Mouse (Mus musculus): ENCODE data around the gene Hic2. TPM values are rescaled to one million over a fixed set of nuclear protein-coding genes. Genes with fewer than 3 reads are reported as not detected.

The Hic2 gene
- polyA plus RNA-seq, 1 experiment from 2014 or later: 2.1 TPM

DNA sequence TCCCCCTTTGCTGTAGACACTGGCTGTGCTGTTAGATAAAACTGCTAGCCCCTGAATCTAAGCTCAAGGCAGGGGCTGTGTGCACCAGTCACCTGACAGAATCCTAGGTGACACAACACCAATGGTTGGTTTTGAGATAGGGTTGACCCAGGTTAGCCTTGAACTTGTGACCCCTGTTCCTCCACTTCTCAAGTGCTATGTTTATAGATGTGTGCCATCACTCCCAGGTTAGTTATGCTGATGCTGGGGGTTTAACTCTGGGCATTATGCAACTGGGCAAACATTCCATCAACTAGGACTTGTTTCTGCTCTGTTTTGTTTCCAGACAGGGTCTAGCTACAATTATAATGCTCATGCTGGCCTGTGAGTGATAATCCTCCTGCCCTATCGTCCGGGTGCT, 53.7 kb downstream of the Hic2 start:
- H3K9me3 ChIP-seq (ENCODE audit: control insufficient read depth, low read length): no peaks in the 10 kb centered on the region
- ATAC-seq (ENCODE audit: low FRiP score, low TSS enrichment) (no peak), DNase-seq (ENCODE audit: low spot score) (no peak)
- no peaks in the 10 kb centered on the region for H3K4me1 ChIP-seq (replicated peaks; ENCODE audit: control insufficient read depth, insufficient read depth)
- H3K9ac ChIP-seq (ENCODE audit: low read length): no peak overlapping the region
- no peak overlapping the region for H3K27ac ChIP-seq (replicated peaks)
- no peaks in the 10 kb centered on the region for H3K27me3 ChIP-seq (ENCODE audit: control insufficient read depth, insufficient read depth, low read length)
- H3K4me3 ChIP-seq (ENCODE audit: low read depth, low read length): no peak overlapping the region
- 85% methylated on average over 2 of the region's 2 CpGs for WGBS
- no peak overlapping the region for H3K4me2 ChIP-seq (replicated peaks; ENCODE audit: low read depth)
- TF ChIP-seq CTCF (IDR thresholded peaks at IDR 0.05; ENCODE audit: low read depth): no peak
- TF ChIP-seq EP300 (optimal IDR thresholded peaks at IDR 0.05): no peak
- peaks cover 18% of the 10 kb centered on the region for H3K36me3 ChIP-seq (ENCODE audit: control insufficient read depth, insufficient read depth, low read length)

DNA sequence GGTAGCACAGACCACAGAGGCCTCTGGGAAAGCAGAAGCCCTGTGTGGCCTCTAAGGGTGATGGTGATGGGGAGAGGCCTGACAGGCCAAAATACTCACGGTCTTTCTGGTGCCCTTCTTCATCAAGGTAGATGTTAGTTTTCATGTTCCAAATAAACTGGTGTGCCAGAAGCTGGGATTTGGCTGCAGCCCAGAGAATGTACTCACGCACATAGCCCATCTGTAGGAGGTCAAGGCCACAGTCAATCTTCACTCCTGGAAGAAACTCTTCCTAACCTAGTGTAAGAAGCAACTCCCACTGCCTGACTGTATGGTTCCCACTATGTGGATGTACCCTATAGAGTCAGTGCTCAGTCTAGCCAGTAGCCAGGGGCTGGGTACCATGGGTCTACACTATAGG, 57.6 kb downstream of the Hic2 start:
- ATAC-seq (ENCODE audit: low FRiP score, low TSS enrichment): no peak
- Histone ChIP-seq H3K36me3 (ENCODE audit: control insufficient read depth, insufficient read depth, low read length) (peaks cover 19% of the 10 kb centered on the region), H3K9me3 (ENCODE audit: control insufficient read depth, low read length) (no peaks in the 10 kb centered on the region), H3K4me1 (replicated peaks; ENCODE audit: control insufficient read depth, insufficient read depth) (no peaks in the 10 kb centered on the region), H3K9ac (ENCODE audit: low read length) (no peak overlapping the region), H3K4me2 (replicated peaks; ENCODE audit: low read depth) (no peak overlapping the region), H3K27ac (replicated peaks) (no peak overlapping the region), H3K4me3 (ENCODE audit: low read depth, low read length) (no peak overlapping the region), H3K27me3 (ENCODE audit: control insufficient read depth, insufficient read depth, low read length) (no peaks in the 10 kb centered on the region)
- no peak for DNase-seq (ENCODE audit: low spot score)
- WGBS: 77% methylated on average over 2 of the region's 2 CpGs
- TF ChIP-seq EP300 (optimal IDR thresholded peaks at IDR 0.05) (no peak), CTCF (IDR thresholded peaks at IDR 0.05; ENCODE audit: low read depth) (no peak)

GRCm38 (mm10) chr16:17292751-17293150, 59.4 kb downstream of the Hic2 start:
- Histone ChIP-seq H3K27me3 (ENCODE audit: control insufficient read depth, insufficient read depth, low read length) (no peaks in the 10 kb centered on the region), H3K9me3 (ENCODE audit: control insufficient read depth, low read length) (no peaks in the 10 kb centered on the region), H3K4me2 (replicated peaks; ENCODE audit: low read depth) (no peak overlapping the region), H3K4me1 (replicated peaks; ENCODE audit: control insufficient read depth, insufficient read depth) (no peaks in the 10 kb centered on the region), H3K4me3 (ENCODE audit: low read depth, low read length) (no peak overlapping the region), H3K36me3 (ENCODE audit: control insufficient read depth, insufficient read depth, low read length) (peaks cover 24% of the 10 kb centered on the region), H3K27ac (replicated peaks) (no peak overlapping the region), H3K9ac (ENCODE audit: low read length) (no peak overlapping the region)
- no peak for ATAC-seq (ENCODE audit: low FRiP score, low TSS enrichment)
- TF ChIP-seq EP300 (optimal IDR thresholded peaks at IDR 0.05) (no peak), CTCF (IDR thresholded peaks at IDR 0.05; ENCODE audit: low read depth) (peak; percentile 95)
- WGBS: 2% methylated on average over 2 of the region's 2 CpGs
- DNase-seq (ENCODE audit: low spot score): peak; percentile 83

GRCm38 (mm10) chr16:17300818-17301217, 67.4 kb downstream of the Hic2 start:
- H3K4me2 ChIP-seq (replicated peaks; ENCODE audit: low read depth): no peak overlapping the region
- no peaks in the 10 kb centered on the region for H3K9me3 ChIP-seq (ENCODE audit: control insufficient read depth, low read length)
- no peak for DNase-seq (ENCODE audit: low spot score)
- no peak overlapping the region for H3K27ac ChIP-seq (replicated peaks)
- TF ChIP-seq EP300 (optimal IDR thresholded peaks at IDR 0.05): no peak
- no peak for TF ChIP-seq CTCF (IDR thresholded peaks at IDR 0.05; ENCODE audit: low read depth)
- no peak for ATAC-seq (ENCODE audit: low FRiP score, low TSS enrichment)
- WGBS: 93% methylated on average over 3 of the region's 3 CpGs
- no peak overlapping the region for H3K9ac ChIP-seq (ENCODE audit: low read length)
- no peaks in the 10 kb centered on the region for H3K27me3 ChIP-seq (ENCODE audit: control insufficient read depth, insufficient read depth, low read length)
- no peaks in the 10 kb centered on the region for H3K4me1 ChIP-seq (replicated peaks; ENCODE audit: control insufficient read depth, insufficient read depth)
- no peak overlapping the region for H3K4me3 ChIP-seq (ENCODE audit: low read depth, low read length)
- H3K36me3 ChIP-seq (ENCODE audit: control insufficient read depth, insufficient read depth, low read length): peaks cover 25% of the 10 kb centered on the region

GRCm38 (mm10) chr16:17303521-17304245, 70.3 kb downstream of the Hic2 start:
- H3K27me3 ChIP-seq (ENCODE audit: control insufficient read depth, insufficient read depth, low read length): no peaks in the 10 kb centered on the region
- no peak for TF ChIP-seq CTCF (IDR thresholded peaks at IDR 0.05; ENCODE audit: low read depth)
- no peak for TF ChIP-seq EP300 (optimal IDR thresholded peaks at IDR 0.05)
- no peaks in the 10 kb centered on the region for H3K4me1 ChIP-seq (replicated peaks; ENCODE audit: control insufficient read depth, insufficient read depth)
- H3K36me3 ChIP-seq (ENCODE audit: control insufficient read depth, insufficient read depth, low read length): peaks cover 19% of the 10 kb centered on the region
- no peaks in the 10 kb centered on the region for H3K9me3 ChIP-seq (ENCODE audit: control insufficient read depth, low read length)
- H3K9ac ChIP-seq (ENCODE audit: low read length): no peak overlapping the region
- ATAC-seq (ENCODE audit: low FRiP score, low TSS enrichment) (no peak), DNase-seq (ENCODE audit: low spot score) (no peak)
- H3K4me2 ChIP-seq (replicated peaks; ENCODE audit: low read depth): no peak overlapping the region
- no peak overlapping the region for H3K4me3 ChIP-seq (ENCODE audit: low read depth, low read length)
- 79% methylated on average over 5 of the region's 5 CpGs for WGBS
- no peak overlapping the region for H3K27ac ChIP-seq (replicated peaks)

GRCm38 (mm10) chr16:17307461-17307860, 74.1 kb downstream of the Hic2 start:
- no peak for TF ChIP-seq EP300 (optimal IDR thresholded peaks at IDR 0.05)
- no peak for TF ChIP-seq CTCF (IDR thresholded peaks at IDR 0.05; ENCODE audit: low read depth)
- 91% methylated on average over 5 of the region's 5 CpGs for WGBS
- ATAC-seq (ENCODE audit: low FRiP score, low TSS enrichment) (no peak), DNase-seq (ENCODE audit: low spot score) (no peak)
- H3K4me1 ChIP-seq (replicated peaks; ENCODE audit: control insufficient read depth, insufficient read depth): no peaks in the 10 kb centered on the region
- peaks cover 17% of the 10 kb centered on the region for H3K36me3 ChIP-seq (ENCODE audit: control insufficient read depth, insufficient read depth, low read length)
- no peak overlapping the region for H3K4me2 ChIP-seq (replicated peaks; ENCODE audit: low read depth)
- no peaks in the 10 kb centered on the region for H3K27me3 ChIP-seq (ENCODE audit: control insufficient read depth, insufficient read depth, low read length)
- H3K9me3 ChIP-seq (ENCODE audit: control insufficient read depth, low read length): no peaks in the 10 kb centered on the region
- H3K9ac ChIP-seq (ENCODE audit: low read length): no peak overlapping the region
- no peak overlapping the region for H3K27ac ChIP-seq (replicated peaks)
- H3K4me3 ChIP-seq (ENCODE audit: low read depth, low read length): no peak overlapping the region
